Mouse (Mus musculus) liver, postnatal 0 days (tissue): ENCODE data around the gene Inpp5a.

Source experiments
- CTCF ChIP-seq: sonication (generic); IDR thresholded peaks from 2 replicates; pipeline ENCODE4 v1.5.1; 2016; ENCODE audit warnings: antibody characterized with exemption, low read depth
- EP300 ChIP-seq: IDR thresholded peaks from 2 replicates; pipeline ENCODE4 v1.6.1; 2016; ENCODE audit warnings: antibody characterized with exemption, low read depth, mild to moderate bottlenecking

GRCm38 (mm10) chr7:139579261-139579905 lies 190.5 kb downstream of the Inpp5a start:
- TF ChIP-seq CTCF (no peak), EP300 (no peak)
